Mouse (Mus musculus): Measurements from ENCODE around the gene Myh14.
"Not testable (repeated sequence)": the region's sequence is repeated elsewhere in the genome, so short reads cannot be mapped to it uniquely, and the experiment has no call there.

Gene Myh14

GRCm38 (mm10) chr7:44670803-44671202, at the start of gene Myh14:
Myh14 (minus strand) TSS chr7:44670843.
- DNase-seq: peak; percentile 97

DNA sequence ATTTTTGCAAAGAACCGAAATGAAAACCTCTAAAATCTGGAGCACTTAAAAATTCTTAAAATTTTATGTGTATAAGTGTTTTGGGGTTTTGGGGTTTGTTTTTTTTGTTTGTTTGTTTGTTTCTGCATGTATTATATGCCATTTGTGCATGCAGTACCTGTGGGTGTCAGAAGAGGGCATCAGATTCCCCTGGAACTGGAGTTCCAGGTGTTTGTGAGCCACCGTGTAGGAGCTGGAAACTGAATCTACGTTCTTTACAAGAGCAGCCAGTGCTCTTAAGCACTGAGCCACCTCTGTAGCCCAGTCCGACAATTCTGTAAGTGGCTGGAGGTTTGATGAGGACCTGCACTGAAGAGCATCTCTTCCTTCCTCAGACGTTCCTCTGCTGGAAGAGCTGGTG, 39.2 kb upstream of the Myh14 start:
- no peak for DNase-seq

DNA sequence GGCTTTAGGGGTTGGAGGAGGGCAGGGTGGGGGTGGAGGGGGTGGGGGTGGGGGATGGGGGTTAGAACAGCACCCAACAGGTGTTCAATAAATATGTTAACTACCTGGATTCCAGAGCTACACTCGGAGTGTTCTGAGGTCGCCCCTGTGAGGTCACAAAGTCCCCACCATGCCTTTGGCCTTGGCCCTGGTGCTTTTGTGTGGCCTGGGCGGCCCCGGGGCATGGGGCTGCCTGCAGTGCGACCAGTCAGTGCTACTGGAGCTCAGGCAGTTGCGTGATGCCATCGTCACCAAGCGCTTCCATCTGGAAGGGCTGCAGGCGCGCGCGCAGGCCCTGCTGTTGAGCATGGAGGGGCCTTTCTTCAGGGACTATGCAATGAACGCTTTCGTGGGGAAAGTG, 37.9 kb upstream of the Myh14 start, which contains the start of gene Izumo2:
Izumo2 (plus strand) TSS at position 169 of the 400 bp plus-strand sequence.
- no peak for DNase-seq

GRCm38 (mm10) chr7:44708093-44708492, 37.5 kb upstream of the Myh14 start:
- not testable (repeated sequence) for DNase-seq

DNA sequence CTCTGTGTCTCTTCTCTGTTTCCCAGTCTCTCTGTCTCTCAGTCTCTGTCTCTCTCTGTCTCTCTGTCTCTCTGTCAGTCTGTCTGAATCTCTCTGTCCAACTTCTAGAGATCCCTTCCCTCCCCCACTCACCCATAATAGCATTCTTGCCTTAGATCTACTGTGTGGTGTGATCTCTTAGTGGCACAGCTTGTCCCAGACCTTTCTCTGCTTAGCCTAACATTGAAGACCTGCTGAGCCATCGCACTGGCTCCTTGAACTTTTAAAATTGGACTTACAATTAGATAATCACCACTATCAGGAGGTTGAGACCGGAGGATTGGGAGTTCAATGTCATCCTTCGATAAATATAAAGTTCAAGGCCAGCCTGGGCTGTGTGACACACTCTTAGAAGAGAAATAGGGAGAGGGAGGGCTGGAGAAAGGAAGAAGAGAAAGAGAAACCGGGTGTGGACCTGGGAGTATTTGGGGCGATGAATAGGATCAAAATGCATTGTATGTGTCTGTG, 36.6 kb upstream of the Myh14 start:
- DNase-seq: no peak

DNA sequence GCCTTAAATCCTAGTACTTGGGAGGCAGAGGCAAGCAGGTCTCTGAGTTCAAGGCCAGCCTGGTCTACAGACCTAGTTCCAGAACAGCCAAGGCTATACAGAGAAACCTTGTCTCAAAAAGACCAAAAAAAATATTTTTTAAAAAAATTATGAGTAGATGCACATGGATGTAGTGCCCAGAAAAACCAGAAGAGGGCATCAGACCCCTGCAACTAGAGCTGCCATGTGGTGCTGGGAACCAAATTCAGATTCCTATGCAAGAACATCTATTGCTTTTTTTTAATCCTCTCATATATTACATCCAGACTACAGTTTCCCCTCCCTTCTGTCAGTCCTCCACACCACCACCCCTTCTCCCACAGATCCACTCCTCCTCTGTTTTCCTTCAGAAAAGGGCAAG, 35.7 kb upstream of the Myh14 start:
- no peak for DNase-seq

GRCm38 (mm10) chr7:44705086-44705485, 34.4 kb upstream of the Myh14 start:
- DNase-seq: no peak

DNA sequence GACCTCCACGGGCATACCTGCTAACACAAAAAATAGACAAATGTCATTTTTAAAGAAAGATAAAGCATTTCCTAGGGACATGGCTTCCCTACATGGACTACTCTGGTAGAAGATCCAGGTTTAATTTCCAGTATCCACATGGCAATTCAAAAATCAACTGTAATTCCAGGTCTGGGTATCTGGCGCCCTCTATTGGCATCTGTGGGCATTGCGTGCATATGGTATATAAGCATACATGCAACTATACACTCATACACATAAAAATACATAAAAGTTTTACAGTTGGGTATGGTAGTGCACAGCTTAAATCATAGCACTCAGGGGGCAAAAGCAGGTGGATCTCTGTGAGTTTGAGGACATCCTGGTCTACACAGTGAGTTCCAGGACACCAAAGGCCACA, 33.7 kb upstream of the Myh14 start:
- DNase-seq: peak; percentile 69 to 78

DNA sequence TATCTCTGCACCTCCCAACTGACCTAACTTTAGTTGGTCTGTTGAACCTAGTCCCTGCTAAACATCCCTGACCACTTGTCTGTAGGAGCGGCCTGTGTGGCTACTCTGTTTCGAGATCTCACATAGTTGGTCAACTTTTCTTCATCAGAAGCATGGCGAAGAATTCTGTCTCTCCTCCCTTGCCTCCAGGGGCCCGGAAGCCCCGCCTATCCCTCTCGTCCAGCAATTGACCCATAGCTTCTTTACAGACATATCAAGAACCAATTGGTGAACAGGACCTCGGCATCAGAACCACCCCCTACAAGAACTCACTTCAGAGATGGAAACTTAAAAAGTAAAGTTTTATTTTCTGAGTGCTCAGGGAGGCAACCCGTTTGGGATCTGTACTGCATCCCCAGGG, 32.3 kb upstream of the Myh14 start:
- no peak for DNase-seq

DNA sequence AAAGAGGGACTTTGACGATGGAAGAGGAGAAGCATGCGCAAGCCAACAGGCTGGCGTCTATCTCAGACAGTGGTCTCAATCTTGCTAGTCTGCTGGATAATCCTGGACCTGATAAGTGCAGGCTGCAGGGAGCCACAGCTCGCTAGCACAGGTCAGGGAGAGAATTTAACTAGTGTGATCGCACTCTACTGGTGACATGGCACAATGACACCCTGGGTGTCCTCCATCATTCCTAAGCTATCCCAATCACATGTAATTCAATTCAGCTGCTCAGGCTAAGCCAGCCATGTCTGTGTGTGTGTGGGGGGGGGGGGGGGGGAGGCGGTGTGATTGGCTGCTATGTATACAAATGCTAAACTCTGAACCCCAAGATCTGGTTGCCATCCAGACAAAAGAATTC, 31.3 kb upstream of the Myh14 start:
- DNase-seq: peak; percentile 68 to 69

DNA sequence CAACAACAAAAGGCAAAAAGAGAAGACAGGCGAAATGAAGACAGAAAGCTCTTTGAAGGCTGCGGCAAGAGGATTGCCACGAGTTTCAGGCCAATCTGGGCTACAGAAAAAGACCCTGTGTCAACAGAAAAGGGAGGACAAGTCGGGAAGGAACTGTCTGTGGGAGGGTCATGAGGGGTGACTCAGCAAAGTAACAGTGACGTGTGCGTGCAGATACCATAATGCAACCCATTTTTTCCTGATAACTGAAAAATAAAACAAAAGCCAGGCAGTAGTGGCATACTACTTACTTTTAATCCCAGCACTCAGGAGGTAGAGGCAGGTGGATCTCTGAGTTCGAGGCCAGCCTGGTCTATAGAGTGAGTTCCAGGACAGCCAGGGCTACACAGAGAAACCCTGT, 27.3 kb upstream of the Myh14 start:
- DNase-seq: no peak

GRCm38 (mm10) chr7:44697191-44697710, 26.6 kb upstream of the Myh14 start:
- DNase-seq: peak; percentile 75 to 82

DNA sequence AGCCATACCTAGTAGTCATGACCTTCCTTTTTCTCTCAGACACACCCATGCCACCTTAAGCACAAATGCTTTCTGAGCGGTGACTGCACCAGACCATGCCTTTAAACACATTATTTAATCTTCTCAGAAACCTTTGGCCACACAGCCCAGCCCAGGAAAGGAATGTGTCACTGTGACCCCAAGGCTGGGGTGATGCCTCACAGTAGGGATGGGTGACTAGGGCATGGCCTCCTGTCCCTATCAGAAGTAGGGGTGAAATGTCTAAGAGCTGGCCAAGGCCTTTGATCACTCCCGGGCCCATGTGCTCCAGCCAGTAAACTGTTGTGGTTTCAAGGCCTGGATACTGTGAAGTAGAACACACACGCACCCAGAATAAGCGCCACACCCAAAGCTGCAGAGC, 24.6 kb upstream of the Myh14 start:
- DNase-seq: no peak

DNA sequence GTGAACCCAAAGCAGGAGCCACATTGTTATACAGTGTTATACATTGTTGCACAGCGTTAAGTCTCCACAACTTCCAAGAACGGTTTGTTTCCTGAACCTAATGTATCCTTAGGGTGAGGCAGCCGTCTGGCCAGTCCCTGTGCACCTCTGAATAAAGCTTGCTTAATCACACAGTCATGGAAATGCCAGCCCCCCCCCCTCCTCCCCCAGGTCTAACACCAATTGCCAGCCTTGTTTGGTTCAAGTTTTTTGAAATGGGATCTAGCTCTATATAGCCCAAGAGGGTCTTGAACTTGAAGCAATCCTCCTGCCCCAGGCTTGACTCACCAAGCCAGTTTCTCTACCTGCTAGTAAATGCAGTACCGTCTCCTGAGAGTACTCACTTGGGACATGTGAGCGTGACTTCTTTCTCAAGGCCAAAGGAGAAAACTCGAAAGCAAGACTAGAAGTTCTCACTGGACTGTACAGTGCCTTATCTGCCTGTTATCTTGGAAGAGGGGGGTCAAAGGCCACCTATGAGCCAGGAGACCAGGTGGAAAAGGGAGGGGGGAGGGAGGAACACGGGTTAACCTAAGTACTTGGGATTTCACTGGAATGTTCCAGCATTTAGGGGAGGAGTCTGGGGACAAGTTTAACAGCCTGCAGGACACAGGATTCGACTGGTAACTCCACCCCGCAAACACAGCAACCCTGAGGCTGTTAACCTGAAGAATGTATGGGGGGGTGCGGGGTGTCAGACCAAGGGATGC, 23.0 kb upstream of the Myh14 start:
- no peak for DNase-seq

GRCm38 (mm10) chr7:44689331-44689730, 18.7 kb upstream of the Myh14 start:
- DNase-seq: peak in 1 of 2 experiments; percentile 49

GRCm38 (mm10) chr7:44688890-44689289, 18.2 kb upstream of the Myh14 start:
- DNase-seq: no peak

DNA sequence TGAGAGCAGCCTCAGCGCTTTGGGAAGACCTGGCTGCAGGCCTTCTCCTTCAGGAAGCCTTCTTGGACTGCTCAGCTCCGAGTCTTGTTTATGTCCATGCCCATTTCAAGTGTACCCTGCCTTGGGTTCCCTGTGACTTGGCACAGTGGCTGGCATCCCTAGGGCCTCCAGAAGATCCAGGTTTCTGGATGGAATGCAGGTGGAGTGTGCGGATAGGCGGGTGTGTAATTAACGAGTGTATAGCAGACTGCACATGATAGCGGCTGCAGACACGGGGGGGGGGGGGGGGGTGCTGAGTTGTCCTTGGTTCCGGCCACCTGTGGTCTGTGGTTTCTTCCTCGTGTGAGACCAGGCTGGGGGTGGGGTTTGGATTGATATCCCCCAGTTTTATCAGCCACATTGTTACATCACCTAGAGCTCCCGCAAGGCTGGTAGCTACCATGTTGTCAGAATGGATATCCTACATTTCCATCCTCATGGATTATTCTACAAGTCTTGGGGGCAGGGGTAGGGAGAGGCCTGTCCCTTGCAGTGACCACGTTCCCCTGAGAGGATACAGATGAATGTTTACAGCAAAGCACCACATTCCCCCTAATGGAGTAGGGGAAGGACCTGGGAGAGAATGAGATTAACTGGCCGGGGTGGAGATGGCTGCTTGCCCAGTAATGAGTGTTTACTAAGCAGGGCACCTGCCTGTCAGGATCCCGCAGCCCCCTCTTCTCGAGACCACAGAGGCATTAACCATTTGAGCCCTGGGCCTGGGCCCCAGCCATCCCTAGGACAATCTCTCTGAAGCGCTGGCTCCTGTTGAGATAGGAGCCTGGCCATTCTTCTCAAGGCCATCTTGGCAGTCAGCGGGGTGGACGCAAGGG, 15.1 kb upstream of the Myh14 start:
- DNase-seq: peak; percentile 57 to 72

- no peak for DNase-seq
Observed at GRCm38 (mm10) chr7:44683656-44684055, 13.0 kb upstream of the Myh14 start.

DNA sequence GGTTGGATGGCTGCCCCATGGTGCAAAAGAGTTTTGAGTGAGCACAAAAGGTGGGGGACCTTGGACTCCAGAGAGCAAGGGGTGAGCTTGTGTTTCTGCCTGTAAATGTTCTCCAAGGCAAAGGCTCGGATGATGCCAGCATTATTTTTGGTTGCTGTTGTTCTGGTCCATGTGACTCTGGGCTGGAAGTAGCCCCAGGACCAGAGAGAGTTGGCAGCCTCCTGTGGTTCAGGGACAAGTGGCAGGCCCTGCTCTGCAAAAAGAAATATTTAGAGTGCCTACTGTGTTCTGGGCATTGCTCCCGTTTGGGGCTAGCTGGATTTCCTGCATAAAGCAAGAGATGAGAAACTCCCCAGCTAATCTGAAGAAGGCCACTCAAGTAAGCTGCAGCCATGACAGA, 6.0 kb upstream of the Myh14 start:
- DNase-seq: peak; percentile 47 to 74

- peak; percentile 56 to 62 for DNase-seq
Observed at GRCm38 (mm10) chr7:44676126-44676525, 5.5 kb upstream of the Myh14 start.

DNA sequence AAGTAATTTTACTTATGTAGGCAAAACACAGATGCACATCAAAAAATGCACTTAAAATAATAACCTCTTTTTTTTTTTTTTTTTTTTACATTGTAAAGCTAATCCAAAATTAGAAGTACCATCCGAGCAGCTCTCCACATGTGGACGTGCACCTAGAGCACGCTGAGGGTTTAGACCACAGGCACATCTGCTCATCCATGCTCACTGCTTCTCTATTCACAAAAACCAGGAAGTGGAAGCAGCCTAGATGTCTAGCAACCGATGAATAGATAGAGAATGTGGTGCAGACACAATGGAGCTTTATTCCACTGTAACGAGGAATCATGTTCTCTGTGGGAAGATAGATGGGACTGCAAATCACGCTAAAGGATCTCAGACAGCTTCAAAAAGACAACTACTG, 4.5 kb upstream of the Myh14 start:
- DNase-seq: no peak

DNA sequence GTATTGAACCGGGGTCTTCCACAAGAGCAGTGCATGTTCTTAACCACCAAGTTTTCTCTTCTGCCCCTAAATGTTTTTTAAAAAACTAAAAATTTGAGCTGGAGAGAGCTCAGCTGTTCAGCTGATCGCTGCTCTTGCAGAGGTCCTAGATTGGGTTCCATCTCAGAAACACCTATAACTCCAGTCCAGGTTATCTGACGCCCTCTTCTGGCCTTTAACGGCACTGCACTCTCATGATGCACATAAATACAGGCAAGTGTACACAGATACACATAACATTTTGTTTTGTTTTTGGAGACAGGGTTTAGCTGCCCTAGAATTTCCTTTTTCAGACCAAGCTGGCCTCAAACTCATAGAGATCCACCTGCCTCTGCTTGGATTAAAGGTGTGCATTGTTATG, 3.9 kb upstream of the Myh14 start:
- no peak for DNase-seq

GRCm38 (mm10) chr7:44672193-44672592, 1.6 kb upstream of the Myh14 start:
- peak; percentile 65 to 83 for DNase-seq

DNA sequence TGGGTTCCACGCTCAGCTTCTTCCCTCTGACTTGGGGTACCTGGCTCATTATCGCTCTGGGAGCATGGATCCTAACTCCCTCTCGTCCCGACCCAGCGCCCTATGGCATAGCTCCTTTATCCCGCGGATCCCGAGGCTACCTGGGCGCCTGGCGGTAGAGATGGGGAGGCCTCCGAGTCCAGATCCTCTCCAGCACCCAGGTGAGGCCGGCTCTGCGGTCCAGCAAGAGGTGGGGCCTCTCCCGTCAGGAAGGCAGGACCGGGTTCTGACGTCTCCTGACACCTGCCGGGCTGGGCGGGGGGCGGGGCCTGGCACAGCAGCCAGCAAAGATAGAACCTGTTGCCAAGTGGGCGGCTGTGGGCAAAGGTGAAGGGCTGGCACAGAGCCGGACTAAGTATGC, 1.5 kb downstream of the Myh14 start:
- DNase-seq: no peak

All from cerebellum, postnatal 14 days (tissue).